Mouse (Mus musculus) heart, embryonic 15.5 days (tissue): ENCODE results near the gene Arsb. TPM values are rescaled to one million over a fixed set of nuclear protein-coding genes. Genes with fewer than 3 reads are reported as not detected.

ENCODE experiments used
- ATAC-seq: fragments of 200-750 bp; cut with Nextera tagmentation; replicated peaks from 2 replicates; pipeline ENCODE4 v1.8.0; 2017; ENCODE audit warnings: low read depth, moderate TSS enrichment; ENCODE audit not compliant: insufficient number of reproducible peaks, insufficient read depth, low FRiP score
- H3K27ac ChIP-seq: fragments of 300-500 bp; sonication (generic); 2 replicates; pipeline ENCODE4 v1.5.1; 2015; ENCODE audit warnings: mild to moderate bottlenecking, inconsistent platforms
- H3K27me3 ChIP-seq: fragments of 300-500 bp; sonication (generic); 2 replicates; pipeline ENCODE4 v1.6.1; 2015; ENCODE audit warnings: inconsistent platforms
- H3K36me3 ChIP-seq: fragments of 300-500 bp; sonication (generic); 2 replicates; pipeline ENCODE4 v1.6.1; 2015; ENCODE audit warnings: mild to moderate bottlenecking, inconsistent platforms
- H3K4me1 ChIP-seq: fragments of 300-500 bp; sonication (generic); replicated peaks from 2 replicates; pipeline ENCODE4 v1.6.1; 2015; ENCODE audit warnings: inconsistent platforms
- H3K4me2 ChIP-seq: fragments of 300-500 bp; sonication (generic); 2 replicates; pipeline ENCODE4 v1.6.1; 2015; ENCODE audit warnings: inconsistent platforms, mild to moderate bottlenecking, moderate library complexity
- H3K4me3 ChIP-seq: fragments of 300-500 bp; sonication (generic); 2 replicates; pipeline ENCODE4 v1.5.1; 2015; ENCODE audit warnings: mild to moderate bottlenecking, inconsistent platforms
- H3K9ac ChIP-seq: fragments of 300-500 bp; sonication (generic); 2 replicates; pipeline ENCODE4 v1.6.1; 2015; ENCODE audit warnings: mild to moderate bottlenecking, inconsistent platforms
- H3K9me3 ChIP-seq: fragments of 300-500 bp; sonication (generic); replicated peaks from 2 replicates; pipeline ENCODE4 v1.6.1; 2016; ENCODE audit warnings: inconsistent platforms
- WGBS: fragments of 180-500 bp; shearing (Covaris S2); methylation state at CpG from one replicate; pipeline ENCODE4 v1.1.7; 2015; ENCODE audit warnings: mixed read lengths; 5-methylcytosine and 5-hydroxymethylcytosine counted together
- polyA plus RNA-seq: library from polyadenylated mRNA; unstranded; fragments of >200 nt; fragmentation: Nextera tagmentation; extraction: Ambion mirVana; gene quantifications from 2 replicates; pipeline ENCODE4 v1.2.1, GENCODE M21; 2015

Gene Arsb
- polyA plus RNA-seq, 1 experiment from 2014 or later = 7.3 TPM

DNA sequence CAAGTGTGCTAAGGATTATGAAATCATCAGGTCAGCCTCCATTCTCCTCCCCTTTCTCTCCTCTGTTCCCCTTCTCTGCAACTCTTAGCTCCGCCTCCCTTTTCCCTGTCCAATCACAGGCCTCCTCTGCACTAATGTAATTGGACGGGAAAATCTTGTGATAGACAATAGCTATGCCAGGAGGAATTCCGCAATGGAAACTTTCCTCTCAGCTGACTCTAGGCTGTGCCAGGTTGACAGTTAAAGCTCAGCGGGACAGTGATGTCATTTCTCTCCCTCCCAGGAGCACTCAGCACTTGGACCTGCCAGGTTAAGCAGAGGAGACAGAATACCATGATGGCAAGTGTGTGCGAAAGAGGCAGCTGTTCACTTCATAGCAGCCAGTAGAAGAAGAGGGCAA lies 95.2 kb downstream of the Arsb start:
- H3K4me3 ChIP-seq = no peak overlapping the region
- ATAC-seq = peak; percentile 79
- H3K9me3 ChIP-seq = no peaks in the 10 kb centered on the region
- no peak overlapping the region for H3K4me2 ChIP-seq
- no peaks in the 10 kb centered on the region for H3K36me3 ChIP-seq
- WGBS = 53% methylated on average over 5 of the region's 5 CpGs
- H3K4me1 ChIP-seq = 0 out of 2 replicates have a peak, but pooled peaks cover 4% of the 10 kb centered on the region
- H3K27ac ChIP-seq = no peak overlapping the region
- H3K27me3 ChIP-seq = no peaks in the 10 kb centered on the region
- H3K9ac ChIP-seq = no peak overlapping the region

DNA sequence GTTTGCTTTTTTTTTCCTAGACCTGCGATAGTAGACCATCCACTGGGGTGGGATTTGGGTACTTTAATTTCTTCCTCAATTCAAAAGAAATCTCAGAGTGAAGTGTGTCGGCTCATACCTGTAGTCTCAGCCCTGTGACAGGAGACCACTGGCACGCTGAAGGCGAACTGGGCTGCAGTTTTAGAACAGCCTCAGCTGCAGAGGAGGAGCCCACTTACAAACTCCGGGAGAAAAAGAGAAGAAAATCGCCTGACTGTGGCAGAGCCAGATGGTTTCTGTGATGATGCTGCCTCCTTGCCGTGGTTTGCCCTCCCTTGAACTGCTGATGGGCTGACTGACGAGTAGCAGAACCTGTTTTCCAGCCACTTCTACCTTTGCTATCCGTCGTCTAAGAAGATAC lies 100.3 kb downstream of the Arsb start:
- Histone ChIP-seq H3K27ac (peak overlapping the region; percentile 32; the same call in 1 of the 2 replicates), H3K9ac (no peak overlapping the region)
- WGBS = 41% methylated on average over 10 of the region's 10 CpGs

DNA sequence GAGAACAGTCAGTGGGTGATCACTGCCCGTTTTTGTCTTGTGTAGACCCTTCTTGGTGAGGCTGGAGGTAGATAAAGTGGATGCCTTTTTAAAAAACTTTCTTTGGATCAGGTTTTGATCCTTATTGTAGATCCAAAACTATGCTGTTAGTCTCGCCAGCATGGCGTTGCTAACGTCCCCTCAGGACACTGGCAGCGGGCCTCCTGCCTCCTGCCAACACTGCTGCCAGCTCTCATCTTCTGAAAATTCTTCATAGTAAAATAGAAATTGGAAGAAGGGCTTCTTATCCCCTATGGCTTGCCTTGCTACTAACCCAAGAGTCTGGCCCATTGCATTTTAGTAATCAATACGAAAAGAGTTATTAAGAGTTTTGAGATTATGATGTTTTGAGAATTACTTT lies 101.2 kb downstream of the Arsb start:
- Histone ChIP-seq H3K4me2 (no peak overlapping the region), H3K4me1 (0 out of 2 replicates have a peak, but pooled peaks cover 2% of the 10 kb centered on the region), H3K4me3 (no peak overlapping the region), H3K27me3 (no peaks in the 10 kb centered on the region), H3K27ac (no peak overlapping the region), H3K36me3 (no peaks in the 10 kb centered on the region), H3K9ac (no peak overlapping the region), H3K9me3 (no peaks in the 10 kb centered on the region)
- ATAC-seq = no peak
- 88% methylated on average over 6 of the region's 6 CpGs for WGBS

More for the DNA sequence above, 100.3 kb downstream of the Arsb start:
- Histone ChIP-seq H3K4me3 (no peak overlapping the region), H3K4me1 (0 out of 2 replicates have a peak, but pooled peaks cover 2% of the 10 kb centered on the region), H3K9me3 (no peaks in the 10 kb centered on the region), H3K4me2 (no peak overlapping the region), H3K36me3 (no peaks in the 10 kb centered on the region), H3K27me3 (no peaks in the 10 kb centered on the region)
- no peak for ATAC-seq

DNA sequence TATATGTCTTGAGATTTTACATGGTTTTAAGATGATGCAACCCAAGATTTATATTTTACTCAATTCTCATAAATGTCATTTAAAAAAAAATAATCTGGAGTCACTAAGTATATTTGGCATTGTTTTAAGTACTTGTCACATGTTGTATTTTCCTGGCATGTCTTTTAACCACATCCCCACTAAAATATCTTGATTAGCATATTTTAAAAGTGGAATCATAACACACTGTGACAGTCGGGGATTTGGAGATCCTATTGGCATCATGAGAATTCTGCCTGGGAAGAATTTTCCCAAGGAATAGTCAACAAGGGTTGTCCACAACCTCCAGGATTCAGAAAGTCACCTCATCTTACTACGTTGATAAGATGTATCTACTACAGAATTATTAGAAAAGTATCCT lies 106.5 kb downstream of the Arsb start:
- no peak overlapping the region for H3K27ac ChIP-seq
- H3K9me3 ChIP-seq = no peaks in the 10 kb centered on the region
- 73% methylated on average over 2 of the region's 2 CpGs for WGBS
- no peak overlapping the region for H3K4me2 ChIP-seq
- no peak for ATAC-seq
- no peak overlapping the region for H3K4me3 ChIP-seq
- H3K9ac ChIP-seq = no peak overlapping the region
- no peaks in the 10 kb centered on the region for H3K36me3 ChIP-seq
- no peaks in the 10 kb centered on the region for H3K27me3 ChIP-seq
- no peaks in the 10 kb centered on the region for H3K4me1 ChIP-seq

DNA sequence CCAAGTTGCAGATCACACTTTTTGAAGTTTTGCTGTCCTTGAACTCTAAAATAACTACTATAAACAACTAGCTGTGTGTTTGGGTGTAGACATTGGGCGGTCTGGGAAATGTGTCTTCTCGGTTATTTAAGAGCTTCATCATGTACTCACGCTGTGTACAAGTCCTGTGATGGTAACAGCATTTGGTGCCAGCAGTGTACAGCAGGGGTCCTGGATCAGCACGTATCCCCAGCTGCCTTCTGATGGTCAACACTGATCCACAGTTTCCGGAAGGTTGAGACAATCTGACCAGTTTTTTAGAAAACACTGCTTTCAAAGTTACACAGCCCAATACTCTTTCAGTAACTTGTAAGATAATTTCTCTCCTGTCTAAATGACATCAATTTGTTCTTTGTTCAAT lies 108.0 kb downstream of the Arsb start:
- Histone ChIP-seq H3K4me1 (no peaks in the 10 kb centered on the region), H3K27me3 (no peaks in the 10 kb centered on the region), H3K9me3 (no peaks in the 10 kb centered on the region), H3K4me2 (no peak overlapping the region), H3K36me3 (no peaks in the 10 kb centered on the region), H3K9ac (no peak overlapping the region), H3K27ac (no peak overlapping the region), H3K4me3 (no peak overlapping the region)
- 87% methylated on average over 5 of the region's 5 CpGs for WGBS
- ATAC-seq = no peak

DNA sequence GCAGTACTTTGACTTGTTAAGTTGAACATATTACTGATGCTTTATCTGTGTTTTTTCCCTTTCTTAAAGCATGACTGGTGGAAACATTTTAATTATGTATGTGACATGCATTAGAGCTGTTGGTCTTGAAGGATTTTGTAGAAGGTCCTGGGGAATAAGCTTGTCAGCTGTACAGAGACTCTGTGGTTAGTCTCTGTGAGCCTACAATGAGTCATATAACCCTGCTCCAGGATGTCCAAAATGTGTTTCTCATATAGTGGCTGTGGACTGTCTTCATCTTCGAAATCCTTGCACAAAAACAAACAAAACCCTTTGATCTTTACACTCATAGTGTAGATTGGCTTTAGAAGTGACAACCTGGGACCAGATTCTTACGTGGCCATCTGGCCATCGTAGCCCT lies 110.7 kb downstream of the Arsb start:
- Histone ChIP-seq H3K27ac (no peak overlapping the region), H3K9ac (no peak overlapping the region), H3K9me3 (no peaks in the 10 kb centered on the region), H3K36me3 (no peaks in the 10 kb centered on the region), H3K4me2 (no peak overlapping the region), H3K4me3 (no peak overlapping the region), H3K4me1 (peaks cover 6% of the 10 kb centered on the region), H3K27me3 (no peaks in the 10 kb centered on the region)
- WGBS = 74% methylated on average over 3 of the region's 3 CpGs
- no peak for ATAC-seq

DNA sequence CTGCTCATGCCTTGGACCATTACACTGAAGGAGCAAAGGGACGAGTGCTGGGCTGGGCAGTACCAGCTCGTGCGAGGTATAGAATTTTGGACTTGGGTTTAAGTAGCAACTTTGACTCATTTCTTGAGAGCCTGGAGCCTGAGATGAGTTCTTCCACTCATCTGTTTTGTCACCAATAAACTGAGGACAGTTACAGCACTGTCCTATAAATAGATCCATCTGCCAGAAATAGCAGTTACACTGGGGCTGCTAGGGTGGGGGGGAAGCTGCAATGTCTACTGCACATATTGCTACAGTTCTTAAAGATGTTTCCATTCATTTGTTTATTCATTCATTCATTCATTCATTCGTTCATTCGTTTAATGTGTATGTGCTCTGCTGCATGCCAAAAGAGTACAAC lies 115.6 kb downstream of the Arsb start:
- H3K27ac ChIP-seq = peak overlapping the region; percentile 26
- no peak overlapping the region for H3K4me3 ChIP-seq
- no peak overlapping the region for H3K9ac ChIP-seq
- H3K36me3 ChIP-seq = no peaks in the 10 kb centered on the region
- 58% methylated on average over 5 of the region's 5 CpGs for WGBS
- no peak for ATAC-seq
- H3K9me3 ChIP-seq = no peaks in the 10 kb centered on the region
- no peak overlapping the region for H3K4me2 ChIP-seq
- H3K4me1 ChIP-seq = peaks cover 17% of the 10 kb centered on the region
- no peaks in the 10 kb centered on the region for H3K27me3 ChIP-seq

DNA sequence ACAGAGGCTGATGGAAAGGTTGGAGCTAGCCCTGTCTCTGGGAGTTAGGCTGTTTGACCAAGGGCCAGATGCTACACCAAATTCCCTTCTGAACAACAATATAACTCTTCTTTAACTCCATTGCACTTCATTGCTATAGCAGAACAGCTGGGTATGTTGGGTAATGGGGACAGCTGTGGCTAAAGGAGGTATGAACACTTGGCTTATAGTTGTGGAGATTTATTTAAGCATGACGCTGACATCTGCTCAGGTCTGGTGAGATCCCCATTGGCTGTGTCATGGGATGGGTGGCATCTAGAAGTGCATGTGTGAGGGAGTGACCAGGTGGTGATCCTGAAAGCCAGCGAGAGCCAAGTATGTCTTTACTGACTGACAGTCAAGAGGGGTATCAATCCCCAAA lies 116.8 kb downstream of the Arsb start:
- Histone ChIP-seq H3K36me3 (no peaks in the 10 kb centered on the region), H3K4me3 (no peak overlapping the region), H3K27ac (no peak overlapping the region), H3K4me2 (no peak overlapping the region), H3K27me3 (no peaks in the 10 kb centered on the region), H3K9me3 (no peaks in the 10 kb centered on the region), H3K9ac (no peak overlapping the region), H3K4me1 (peaks cover 17% of the 10 kb centered on the region)
- ATAC-seq = no peak
- WGBS = 90% methylated on average over 2 of the region's 2 CpGs

DNA sequence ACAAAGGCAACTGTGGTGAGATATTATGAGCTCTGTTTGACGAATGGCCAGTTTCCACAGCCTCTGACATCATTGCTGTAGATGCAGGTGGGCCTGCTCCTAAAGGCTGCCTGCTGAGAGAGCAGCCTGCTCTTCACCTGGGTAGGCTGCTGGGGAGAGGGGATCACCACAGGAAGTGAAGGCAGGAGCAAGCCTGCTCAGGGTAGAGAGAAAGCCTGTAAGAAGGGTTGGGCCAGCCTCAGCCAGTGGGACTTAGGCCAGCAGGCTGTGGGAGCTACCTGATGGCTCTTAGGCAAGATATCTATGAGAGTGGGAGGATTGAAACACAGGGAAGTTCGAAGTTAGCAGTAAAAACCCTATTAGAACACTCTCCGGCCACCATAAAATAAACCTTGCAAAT lies 117.5 kb downstream of the Arsb start:
- H3K36me3 ChIP-seq = no peaks in the 10 kb centered on the region
- no peak for ATAC-seq
- 82% methylated on average over 3 of the region's 3 CpGs for WGBS
- H3K4me3 ChIP-seq = no peak overlapping the region
- H3K27me3 ChIP-seq = no peaks in the 10 kb centered on the region
- H3K27ac ChIP-seq = no peak overlapping the region
- H3K9ac ChIP-seq = no peak overlapping the region
- no peaks in the 10 kb centered on the region for H3K9me3 ChIP-seq
- no peak overlapping the region for H3K4me2 ChIP-seq
- H3K4me1 ChIP-seq = peaks cover 17% of the 10 kb centered on the region

DNA sequence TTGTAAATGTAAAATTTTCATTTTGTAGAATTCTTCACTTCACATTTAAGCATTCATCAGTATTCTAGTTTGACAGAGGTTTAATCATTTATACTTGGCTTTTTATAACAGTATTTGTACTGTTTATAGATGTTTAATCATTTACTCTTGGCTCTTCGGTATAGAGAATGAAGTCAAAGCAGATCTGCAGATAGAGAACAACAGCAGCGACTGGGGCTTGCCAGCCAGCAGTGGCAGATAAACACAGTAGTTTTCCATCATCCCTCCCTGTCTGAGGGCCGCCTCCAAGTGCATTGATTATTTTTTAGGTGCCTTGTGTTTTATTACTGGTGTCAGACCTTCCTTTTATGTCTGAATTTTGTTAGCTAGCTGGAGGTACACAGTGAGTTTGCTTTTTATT lies 118.6 kb downstream of the Arsb start:
- H3K9me3 ChIP-seq = no peaks in the 10 kb centered on the region
- WGBS = 38% methylated on average over 3 of the region's 3 CpGs
- no peak overlapping the region for H3K4me3 ChIP-seq
- no peaks in the 10 kb centered on the region for H3K36me3 ChIP-seq
- H3K4me1 ChIP-seq = peaks cover 17% of the 10 kb centered on the region
- no peak overlapping the region for H3K27ac ChIP-seq
- H3K4me2 ChIP-seq = no peak overlapping the region
- H3K27me3 ChIP-seq = no peaks in the 10 kb centered on the region
- ATAC-seq = no peak
- no peak overlapping the region for H3K9ac ChIP-seq

DNA sequence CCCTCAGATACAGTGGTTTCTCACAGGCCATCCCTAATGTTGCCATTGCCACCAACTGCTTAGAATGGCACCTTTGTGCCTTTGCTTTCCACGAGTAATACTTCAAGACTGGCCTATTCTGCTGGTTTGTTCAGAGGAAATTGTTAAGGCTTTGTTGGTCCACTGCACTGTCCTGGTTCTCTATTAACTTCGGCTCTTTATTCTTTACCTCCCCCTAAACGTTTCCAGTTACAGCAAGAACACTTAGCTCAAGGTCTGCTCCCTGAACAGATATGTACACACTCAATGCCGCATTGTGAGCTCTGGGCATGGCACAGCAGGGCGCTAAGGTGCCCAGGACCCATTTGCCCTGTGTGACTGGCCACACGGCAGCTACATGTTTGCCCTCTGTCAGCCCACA lies 119.8 kb downstream of the Arsb start:
- H3K9ac ChIP-seq = no peak overlapping the region
- H3K27me3 ChIP-seq = no peaks in the 10 kb centered on the region
- no peak overlapping the region for H3K4me2 ChIP-seq
- ATAC-seq = no peak
- peaks cover 21% of the 10 kb centered on the region for H3K4me1 ChIP-seq
- H3K4me3 ChIP-seq = no peak overlapping the region
- H3K27ac ChIP-seq = no peak overlapping the region
- 81% methylated on average over 6 of the region's 6 CpGs for WGBS
- no peaks in the 10 kb centered on the region for H3K36me3 ChIP-seq
- H3K9me3 ChIP-seq = no peaks in the 10 kb centered on the region

DNA sequence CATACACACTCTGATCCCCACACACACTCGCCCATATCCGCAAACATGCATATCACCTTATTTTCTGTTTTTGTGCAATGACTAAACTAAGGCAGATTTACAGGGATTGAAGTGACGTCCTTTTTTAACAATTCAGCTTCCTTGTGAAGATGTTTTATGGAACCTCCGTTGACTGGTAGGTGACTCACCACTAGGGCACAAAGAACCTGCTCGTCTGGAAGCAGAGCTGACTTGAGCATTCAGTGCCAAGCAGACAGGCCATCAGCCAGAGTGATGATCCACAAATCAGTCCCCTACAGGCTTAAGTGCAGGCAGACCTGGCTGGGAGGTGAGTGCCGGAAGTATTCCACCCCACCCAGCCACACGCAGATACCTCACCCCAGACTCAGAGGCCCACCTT lies 120.7 kb downstream of the Arsb start:
- H3K9ac ChIP-seq = no peak overlapping the region
- no peaks in the 10 kb centered on the region for H3K27me3 ChIP-seq
- no peak overlapping the region for H3K4me3 ChIP-seq
- H3K36me3 ChIP-seq = no peaks in the 10 kb centered on the region
- H3K4me1 ChIP-seq = peaks cover 15% of the 10 kb centered on the region
- no peaks in the 10 kb centered on the region for H3K9me3 ChIP-seq
- H3K27ac ChIP-seq = no peak overlapping the region
- no peak overlapping the region for H3K4me2 ChIP-seq
- WGBS = 76% methylated on average over 7 of the region's 7 CpGs
- ATAC-seq = no peak
